Mouse (Mus musculus) splenic B cell, adult 2 months (primary cell): Measurements from ENCODE around the gene Pak2.

Source experiments
- DNase-seq: peaks from one replicate; pipeline ENCODE4 v3.0.0-alpha.2; 2011; ENCODE audit warnings: low read depth, low spot score
- H3K27me3 ChIP-seq: 2 replicates; pipeline ENCODE4 v1.6.1; 2012; ENCODE audit warnings: mild to moderate bottlenecking, low read length, moderate library complexity, mixed read lengths; ENCODE audit not compliant: control insufficient read depth, poor library complexity, insufficient read depth, severe bottlenecking
- H3K36me3 ChIP-seq: 2 replicates; pipeline ENCODE4 v1.6.1; 2012; ENCODE audit warnings: mild to moderate bottlenecking, low read length, moderate library complexity, mixed read lengths; ENCODE audit not compliant: control insufficient read depth, poor library complexity, insufficient read depth, severe bottlenecking

The Pak2 gene

GRCm38 (mm10) chr16:31996371-31996770 lies 82.8 kb downstream of the Pak2 start:
- Histone ChIP-seq H3K36me3 (peaks cover 2% of the 10 kb centered on the region; the same call in 1 of the 2 replicates), H3K27me3 (no peaks in the 10 kb centered on the region)
- DNase-seq: no peak

GRCm38 (mm10) chr16:31993946-31994345 lies 85.2 kb downstream of the Pak2 start:
- no peak for DNase-seq
- peaks cover 2% of the 10 kb centered on the region for H3K36me3 ChIP-seq
- H3K27me3 ChIP-seq: no peaks in the 10 kb centered on the region

- Histone ChIP-seq H3K36me3 (peaks cover 2% of the 10 kb centered on the region), H3K27me3 (no peaks in the 10 kb centered on the region)
- no peak for DNase-seq
Observed at GRCm38 (mm10) chr16:31993195-31993594, 85.9 kb downstream of the Pak2 start.

- H3K27me3 ChIP-seq: no peaks in the 10 kb centered on the region
- peaks cover 2% of the 10 kb centered on the region for H3K36me3 ChIP-seq
- DNase-seq: peak; percentile 41
Observed at GRCm38 (mm10) chr16:31992039-31992438, 87.1 kb downstream of the Pak2 start.

- H3K27me3 ChIP-seq: no peaks in the 10 kb centered on the region
- peaks cover 17% of the 10 kb centered on the region for H3K36me3 ChIP-seq
- no peak for DNase-seq
Observed at GRCm38 (mm10) chr16:31980946-31981345, 98.2 kb downstream of the Pak2 start.

- no peak for DNase-seq
- Histone ChIP-seq H3K36me3 (peaks cover 17% of the 10 kb centered on the region), H3K27me3 (no peaks in the 10 kb centered on the region)
Observed at GRCm38 (mm10) chr16:31979501-31979900, 99.6 kb downstream of the Pak2 start.

- no peak for DNase-seq
- H3K27me3 ChIP-seq: no peaks in the 10 kb centered on the region
- peaks cover 12% of the 10 kb centered on the region for H3K36me3 ChIP-seq
Observed at GRCm38 (mm10) chr16:31975258-31975657, 103.9 kb downstream of the Pak2 start.
